Mouse (Mus musculus): ENCODE measurements around the gene Gm10840. TPM values are rescaled to one million over a fixed set of nuclear protein-coding genes. Genes with fewer than 3 reads are reported as not detected.
"Not testable (repeated sequence)": the region's sequence is repeated elsewhere in the genome, so short reads cannot be mapped to it uniquely, and the experiment has no call there.

Gm10840 gene
- total RNA-seq, 2 experiments from 2014 or later: not detected

DNA sequence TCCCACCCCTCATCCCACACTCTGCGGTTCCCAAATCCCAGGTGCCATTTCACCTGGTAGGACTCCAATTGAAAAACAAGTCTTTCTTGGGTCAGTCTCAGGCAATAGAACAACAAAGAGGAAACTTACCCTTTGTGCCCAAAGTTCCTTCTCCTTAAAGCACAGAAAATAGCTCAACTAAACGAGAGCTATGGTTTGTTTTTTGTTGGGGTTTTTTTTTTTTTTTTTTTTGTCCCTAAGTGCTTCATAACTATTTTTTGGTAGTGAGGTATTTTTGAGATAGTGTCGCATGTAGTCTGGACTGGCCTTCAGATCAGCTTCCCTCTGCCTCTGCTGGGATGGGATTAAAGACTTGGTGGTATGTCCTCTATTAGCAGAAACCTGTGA, 33.5 kb downstream of the Gm10840 start:
- no peak for DNase-seq (ENCODE audit: extremely low spot score in 1 of 2, low spot score in 1 of 2)

DNA sequence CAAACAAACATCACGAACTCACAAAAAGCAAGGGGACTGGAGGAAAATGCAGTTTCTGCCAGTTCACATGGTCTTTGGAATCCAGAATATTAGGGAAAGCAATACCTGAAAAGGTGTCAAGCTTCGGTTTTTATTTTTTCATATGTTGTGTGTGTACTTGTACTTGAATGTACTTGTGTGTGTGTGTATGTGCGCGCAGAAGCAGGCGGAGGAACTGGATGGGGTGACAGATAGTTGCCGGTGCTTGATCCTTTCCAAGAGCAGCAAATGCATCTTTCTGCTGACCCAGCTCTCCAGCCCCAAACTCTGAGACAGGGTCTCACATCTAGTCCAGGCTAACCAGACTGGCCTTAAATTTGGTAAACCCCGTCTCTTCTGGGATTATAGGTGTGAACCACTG, 34.2 kb downstream of the Gm10840 start:
- no peak for DNase-seq (ENCODE audit: extremely low spot score in 1 of 2, low spot score in 1 of 2)

DNA sequence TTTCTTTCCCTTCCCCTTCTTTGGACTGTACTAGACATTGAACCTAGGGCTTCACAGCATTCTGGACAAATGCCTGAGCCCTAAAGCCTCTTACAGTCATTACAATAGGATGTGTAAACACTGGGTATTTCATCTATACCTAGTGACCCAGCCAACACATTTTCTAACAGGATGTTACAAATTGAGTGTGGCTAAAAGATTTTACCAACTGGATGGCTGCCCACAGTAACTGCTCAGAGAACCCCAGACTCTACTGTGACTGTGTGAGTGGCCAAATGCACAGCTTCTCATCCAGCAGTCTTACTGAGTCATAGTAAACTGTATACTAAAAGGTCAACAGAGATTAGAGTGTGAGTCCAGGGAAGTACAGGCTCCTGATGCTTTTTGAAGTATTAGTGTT, 34.7 kb downstream of the Gm10840 start:
- no peak for DNase-seq (ENCODE audit: extremely low spot score in 1 of 2, low spot score in 1 of 2)

DNA sequence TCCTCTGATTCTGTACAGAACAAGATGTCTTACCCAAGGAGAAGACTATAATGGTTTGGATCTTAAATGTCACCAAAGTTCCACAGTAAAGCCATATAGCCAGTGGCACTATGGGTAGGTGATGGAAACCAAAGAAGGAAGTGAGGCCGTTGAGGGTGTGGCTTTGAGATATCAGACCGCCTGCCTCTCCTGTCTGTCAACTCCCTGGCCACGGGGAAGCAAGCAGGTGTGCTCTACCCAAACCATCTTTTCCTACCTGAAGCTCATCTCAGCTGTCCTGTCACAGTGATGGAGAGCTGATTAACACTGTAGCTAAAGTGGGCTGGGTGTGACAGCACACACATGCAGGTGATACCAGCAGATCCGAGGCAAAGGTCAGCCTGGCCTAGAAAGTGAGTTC, 37.6 kb downstream of the Gm10840 start:
- DNase-seq (ENCODE audit: extremely low spot score in 1 of 2, low spot score in 1 of 2): no peak

DNA sequence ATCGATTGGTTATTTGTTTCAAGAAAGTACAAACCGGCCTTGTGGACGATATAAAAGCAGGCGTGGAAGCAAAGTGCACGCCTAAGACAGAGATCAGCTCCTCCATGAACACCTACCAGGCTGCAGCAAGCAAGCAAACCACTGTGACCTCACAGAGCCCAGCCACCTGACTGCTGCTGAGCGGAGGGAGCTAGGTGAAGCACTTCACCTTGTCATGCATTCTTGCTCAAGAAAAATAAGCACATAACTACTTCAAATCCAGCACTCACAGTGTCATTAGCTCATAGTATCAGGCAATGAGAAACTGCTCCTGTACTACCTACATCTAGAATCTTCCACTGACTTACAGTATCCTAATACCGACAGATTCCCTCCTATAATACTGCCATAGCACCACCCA, 39.3 kb downstream of the Gm10840 start:
- not testable (repeated sequence) for DNase-seq (ENCODE audit: extremely low spot score in 1 of 2, low spot score in 1 of 2)

DNA sequence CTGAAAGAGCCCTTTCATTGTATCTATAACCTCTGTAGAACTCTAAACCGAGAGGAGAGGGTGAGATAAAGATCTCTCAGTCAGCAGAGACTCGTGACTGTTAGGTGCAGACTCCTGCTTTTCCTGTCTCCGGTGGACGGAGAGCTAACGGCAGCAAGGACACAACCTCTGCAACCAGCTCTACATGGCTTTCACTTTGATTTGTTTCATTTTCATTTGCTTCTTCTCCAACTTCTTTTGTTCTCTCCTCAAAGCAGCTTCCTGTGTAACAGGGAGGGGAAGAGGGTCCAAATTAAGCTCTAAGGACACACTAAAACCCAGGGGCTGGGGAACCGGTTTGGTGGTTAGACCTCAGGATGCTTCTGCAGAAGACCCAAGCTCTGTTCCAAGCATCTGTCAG, 40.1 kb downstream of the Gm10840 start:
- DNase-seq (ENCODE audit: extremely low spot score in 1 of 2, low spot score in 1 of 2): no peak

DNA sequence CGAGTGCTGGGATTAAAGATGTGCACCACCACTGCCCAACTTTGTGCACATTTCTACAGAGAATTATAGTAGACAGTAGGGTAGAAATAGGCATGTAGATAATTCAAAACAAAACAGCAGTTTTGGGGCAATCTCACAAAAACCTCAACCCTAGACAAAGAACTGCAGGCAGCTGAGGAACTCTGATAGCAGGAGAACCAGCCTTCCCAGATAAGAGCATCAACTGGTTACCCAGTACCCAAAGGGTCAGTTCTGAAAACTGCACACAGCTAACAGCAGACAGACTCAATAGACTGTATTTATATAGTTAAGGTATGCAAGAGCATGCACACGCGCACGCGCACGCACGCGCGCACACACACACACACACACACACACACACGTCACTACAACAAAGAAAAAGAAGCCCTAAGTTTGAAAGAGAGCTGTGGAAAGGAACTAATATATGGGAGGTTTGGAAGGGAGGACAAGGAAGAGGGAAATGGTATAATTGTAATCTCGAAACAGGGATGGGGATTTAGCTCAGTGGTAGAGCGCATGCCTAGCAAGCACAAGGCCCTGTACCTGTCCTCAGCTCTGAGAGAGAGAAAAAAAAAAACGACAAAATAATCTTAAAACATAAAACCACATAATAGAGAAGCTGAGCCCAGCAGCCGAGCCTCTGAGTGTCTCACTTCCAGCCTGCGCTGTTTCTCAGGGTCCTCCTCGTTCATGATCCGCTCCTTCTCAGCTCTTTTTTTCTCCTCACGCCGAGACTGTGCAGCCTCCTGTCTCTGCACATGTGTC, 40.9 kb downstream of the Gm10840 start:
- no peak for DNase-seq (ENCODE audit: extremely low spot score in 1 of 2, low spot score in 1 of 2)

DNA sequence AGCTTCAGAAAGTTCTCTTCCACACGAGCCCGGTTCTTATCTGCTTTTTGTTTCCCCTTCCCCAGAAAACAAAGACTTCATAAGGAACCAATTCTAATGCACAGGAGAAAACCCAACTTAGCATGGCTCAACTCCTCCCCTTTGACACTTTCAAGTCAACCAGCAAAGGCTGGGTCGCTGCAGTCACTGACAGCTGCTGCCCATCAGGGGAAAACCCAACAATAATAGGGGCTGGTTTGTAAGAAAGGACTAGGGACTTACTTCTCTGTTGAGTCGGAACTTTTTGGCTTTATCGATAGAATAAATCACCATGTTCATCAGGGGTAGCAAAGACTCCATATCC, 41.4 kb downstream of the Gm10840 start, which contains the start of gene Strada:
Gene Strada (minus strand): TSS at position 46 of the 343 bp plus-strand sequence.
- DNase-seq (ENCODE audit: extremely low spot score in 1 of 2, low spot score in 1 of 2): no peak

Other genes starting within 250 kb of the Gm10840 start
- gene Cyb561, start 207.5 kb upstream of the Gm10840 start, total RNA-seq (2021): 10 to 100 TPM; 51.4 to 52.3 TPM
- 1 to 10 TPM; 6.2 to 7.7 TPM for gene Ace, start 192.9 kb upstream of the Gm10840 start, total RNA-seq (2021)
- not detected for gene Ace3, start 166.2 kb upstream of the Gm10840 start, total RNA-seq (2021)
- 1 to 10 TPM in 1 of 2 experiments, under 1 TPM in 1; 0.96 to 1.1 TPM for gene Kcnh6, start 152.7 kb upstream of the Gm10840 start, total RNA-seq (2021)
- gene Dcaf7, start 124.0 kb upstream of the Gm10840 start, total RNA-seq (2021): 100 to 1,000 TPM; 146 to 153 TPM
- gene Taco1, start 94.8 kb upstream of the Gm10840 start, total RNA-seq (2021): 10 to 100 TPM; 17.6 to 21.8 TPM
- gene Map3k3, start 76.2 kb upstream of the Gm10840 start, total RNA-seq (2021): 10 to 100 TPM; 24.5 to 31.9 TPM
- 100 to 1,000 TPM; 149 to 156 TPM for gene Limd2, start within 50 bp of the Gm10840 start, total RNA-seq (2021)
- gene Strada, start 41.3 kb downstream of the Gm10840 start, total RNA-seq (2021): 10 to 100 TPM; 27.1 to 33.4 TPM
- 10 to 100 TPM; 84.9 to 93.9 TPM for gene Ccdc47, start 55.5 kb downstream of the Gm10840 start, total RNA-seq (2021)
- 10 to 100 TPM; 64.5 to 74.1 TPM for gene Ddx42, start 56.1 kb downstream of the Gm10840 start, total RNA-seq (2021)
- gene Ftsj3, start 95.2 kb downstream of the Gm10840 start, total RNA-seq (2021): 10 to 100 TPM; 29.9 to 32.8 TPM
- 100 to 1,000 TPM; 148 to 174 TPM for gene Psmc5, start 95.3 kb downstream of the Gm10840 start, total RNA-seq (2021)
- 10 to 100 TPM; 24.7 to 26.1 TPM for gene Smarcd2, start 112.1 kb downstream of the Gm10840 start, total RNA-seq (2021)
- under 1 TPM; 0.19 to 0.22 TPM for gene Tcam1, start 115.8 kb downstream of the Gm10840 start, total RNA-seq (2021)
- gene Gh, start 141.0 kb downstream of the Gm10840 start, total RNA-seq (2021): not detected
- under 1 TPM in 1 of 2 experiments, not detected in 1; 0.31 TPM for gene Cd79b, start 153.9 kb downstream of the Gm10840 start, total RNA-seq (2021)
- gene Scn4a, start 192.4 kb downstream of the Gm10840 start, total RNA-seq (2021): under 1 TPM in 1 of 2 experiments, not detected in 1; 0.05 TPM
- gene Prr29, start 204.6 kb downstream of the Gm10840 start, total RNA-seq (2021): not detected
- 1 to 10 TPM; 2.8 to 3.3 TPM for gene Icam2, start 227.2 kb downstream of the Gm10840 start, total RNA-seq (2021)